Mouse (Mus musculus) layer of hippocampus, adult 11-12 months (tissue): ENCODE data around the gene Thsd7b.

Experiments
- DNase-seq: peaks from one replicate; pipeline ENCODE4 v3.0.0; 2022; ENCODE audit warnings: low spot score

Gene Thsd7b

DNA sequence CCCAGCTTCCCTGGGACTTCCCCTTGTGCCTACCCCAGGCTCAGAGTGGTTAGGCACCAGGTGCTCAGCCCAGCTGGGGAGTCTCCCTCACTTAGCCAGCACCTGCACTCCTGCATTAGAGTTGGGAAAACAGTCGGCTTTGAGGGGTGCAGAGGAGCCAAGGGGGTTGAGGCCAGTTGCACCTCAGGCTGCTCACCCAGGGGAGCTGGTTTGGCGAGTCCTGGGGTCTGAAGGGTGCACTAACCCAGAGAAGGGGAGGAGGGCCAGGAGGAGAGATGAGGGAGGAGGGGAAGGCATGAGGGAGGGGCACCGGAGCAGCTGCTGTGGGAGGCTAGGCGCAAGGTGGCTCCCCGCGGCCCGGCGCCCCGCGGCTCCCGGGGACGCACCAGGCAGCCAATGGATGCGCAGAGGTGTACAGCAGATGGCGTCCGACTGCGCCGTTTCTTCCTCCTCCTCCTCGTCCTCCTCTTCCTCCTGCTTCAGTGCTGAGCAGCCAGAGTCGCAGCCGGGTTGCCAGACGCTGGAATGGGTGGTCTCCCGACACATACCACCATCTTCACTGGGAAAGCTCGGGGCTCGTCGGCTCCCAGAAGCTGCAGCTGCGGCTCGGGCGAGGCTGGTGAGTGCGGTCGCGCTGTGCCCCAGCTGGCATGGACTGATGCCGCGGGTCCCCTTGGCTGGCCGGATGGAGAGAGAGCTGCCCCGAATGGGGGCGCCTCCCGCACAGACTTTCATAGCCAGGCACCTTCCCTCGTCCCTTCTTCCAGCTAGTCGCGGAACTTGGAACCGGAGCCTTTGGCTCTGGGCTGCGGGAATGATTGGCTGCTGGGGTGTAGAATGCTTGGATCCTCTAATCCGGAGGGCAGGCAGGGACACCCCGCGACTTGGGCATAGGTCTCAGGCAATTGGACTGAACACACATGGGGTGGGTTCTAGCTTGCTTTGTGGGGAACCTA lies at the start of gene Thsd7b:
Gene Thsd7b (plus strand): TSS at position 321 of the 956 bp plus-strand sequence.
- DNase-seq = peak; percentile 43

GRCm38 (mm10) chr1:129244292-129244691 lies 28.8 kb upstream of the Thsd7b start:
- DNase-seq = peak; percentile 51

DNA sequence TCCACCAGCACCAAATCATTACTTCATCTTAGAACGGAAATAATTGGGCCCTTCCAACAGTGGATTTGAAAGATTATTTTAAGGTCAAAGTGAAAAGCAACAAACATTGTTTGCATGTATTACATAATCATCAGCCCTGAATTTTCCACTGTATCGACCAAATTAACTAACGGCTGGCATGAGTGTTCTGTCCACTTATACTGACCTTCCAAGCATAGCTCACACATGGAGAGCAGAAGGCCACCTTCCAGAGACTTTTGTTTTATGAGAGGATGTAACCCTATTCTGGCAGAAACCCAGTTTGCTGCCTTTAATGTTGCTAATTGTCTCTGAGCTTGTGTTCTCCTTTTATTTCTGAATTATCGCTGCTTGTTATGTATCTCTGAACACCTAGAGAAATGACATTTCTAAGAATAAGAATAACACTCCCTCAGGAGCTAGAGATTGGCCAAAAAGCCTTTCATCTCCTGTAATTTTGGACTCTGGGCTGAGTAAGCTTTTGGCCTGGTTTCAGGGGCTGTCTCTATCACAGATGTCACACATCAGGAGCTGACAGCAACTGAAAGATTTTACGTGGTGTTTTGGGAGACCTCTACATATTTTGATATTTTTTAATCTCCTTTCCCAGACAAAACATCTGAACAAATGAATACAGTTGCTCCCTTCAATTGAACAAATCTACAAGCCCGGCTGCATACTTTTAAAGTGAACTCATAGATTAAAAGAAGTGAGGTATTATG lies 22.2 kb upstream of the Thsd7b start:
- no peak for DNase-seq

DNA sequence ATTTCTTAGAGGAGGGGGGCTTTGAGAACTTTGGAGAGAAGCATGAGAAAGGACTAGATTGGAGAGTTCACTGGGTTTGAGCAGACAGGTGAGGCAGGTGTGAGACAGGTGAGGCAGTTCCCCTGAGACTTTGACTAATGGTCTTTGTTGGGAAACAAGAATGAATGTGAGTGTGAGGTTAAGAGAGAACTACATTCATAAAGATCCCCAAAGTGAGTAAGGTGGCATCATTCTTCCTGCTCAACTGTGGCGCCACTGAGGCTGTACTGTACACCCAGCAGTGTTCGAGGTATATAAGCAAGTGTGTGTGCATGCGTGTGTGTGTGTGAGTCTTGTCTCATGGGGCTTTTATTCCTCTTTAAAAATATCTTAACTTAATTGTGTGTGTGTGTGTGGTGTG lies 6.4 kb upstream of the Thsd7b start:
- no peak for DNase-seq

- DNase-seq = no peak
Measured at GRCm38 (mm10) chr1:129304173-129304572, 31.1 kb downstream of the Thsd7b start.

- DNase-seq = no peak
Measured at GRCm38 (mm10) chr1:129324388-129324787, 51.3 kb downstream of the Thsd7b start.

GRCm38 (mm10) chr1:129324798-129325197 lies 51.7 kb downstream of the Thsd7b start:
- DNase-seq = no peak

DNA sequence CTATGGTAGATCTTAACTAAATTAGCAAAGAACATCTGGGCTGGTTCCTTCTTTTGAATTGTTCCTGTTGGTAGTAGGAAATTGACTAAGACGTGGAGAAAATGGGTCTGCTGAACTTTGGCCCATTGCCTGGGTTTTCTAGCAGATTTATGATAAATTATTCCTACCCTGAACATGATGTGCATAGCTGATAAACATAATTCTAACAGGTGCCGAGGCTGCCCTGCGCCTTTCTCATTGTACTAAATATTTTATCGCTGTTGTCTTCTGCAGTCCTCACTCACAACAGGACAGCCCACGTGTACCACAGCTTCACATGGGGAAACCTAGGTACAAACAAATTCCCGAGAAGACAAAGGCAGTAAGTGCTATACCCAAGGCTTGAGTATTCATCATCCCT lies 83.5 kb downstream of the Thsd7b start:
- DNase-seq = no peak

DNA sequence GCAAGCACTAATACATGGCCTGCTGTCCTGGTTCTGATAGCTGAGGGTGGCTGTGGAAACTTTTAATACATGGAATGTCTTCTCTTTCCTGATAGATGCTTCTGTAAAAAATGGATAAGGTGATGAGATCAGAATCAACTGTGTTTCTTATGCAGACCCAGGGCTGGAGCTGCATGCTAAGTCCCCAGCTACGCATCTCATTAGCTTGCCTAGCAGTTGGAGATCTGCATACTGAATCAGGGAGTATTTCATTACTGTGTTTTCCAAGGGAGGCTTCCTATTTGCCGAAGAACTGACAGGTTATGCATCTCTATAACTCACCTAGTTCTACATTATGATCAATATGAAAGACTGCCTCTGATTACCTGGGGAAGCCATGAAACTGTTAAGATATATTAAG lies 84.3 kb downstream of the Thsd7b start:
- no peak for DNase-seq

DNA sequence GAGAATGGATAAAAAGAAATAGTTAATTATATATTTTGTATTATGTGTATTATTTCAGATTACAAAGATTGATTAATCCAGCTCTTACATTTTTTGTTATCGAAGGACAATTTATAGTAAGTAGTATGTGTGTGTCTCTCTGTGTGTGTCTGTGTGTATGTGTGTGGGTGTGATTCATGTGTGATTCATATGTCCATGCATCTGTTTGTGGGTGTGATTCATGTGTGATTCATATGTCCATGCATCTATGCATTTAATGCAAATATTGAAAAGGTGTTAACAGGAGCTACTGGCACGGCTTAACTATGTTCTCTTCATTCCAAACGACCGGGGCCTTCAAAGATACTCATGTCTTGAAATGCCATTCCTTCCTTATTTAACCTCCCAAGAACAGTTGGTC lies 90.3 kb downstream of the Thsd7b start:
- DNase-seq = no peak

DNA sequence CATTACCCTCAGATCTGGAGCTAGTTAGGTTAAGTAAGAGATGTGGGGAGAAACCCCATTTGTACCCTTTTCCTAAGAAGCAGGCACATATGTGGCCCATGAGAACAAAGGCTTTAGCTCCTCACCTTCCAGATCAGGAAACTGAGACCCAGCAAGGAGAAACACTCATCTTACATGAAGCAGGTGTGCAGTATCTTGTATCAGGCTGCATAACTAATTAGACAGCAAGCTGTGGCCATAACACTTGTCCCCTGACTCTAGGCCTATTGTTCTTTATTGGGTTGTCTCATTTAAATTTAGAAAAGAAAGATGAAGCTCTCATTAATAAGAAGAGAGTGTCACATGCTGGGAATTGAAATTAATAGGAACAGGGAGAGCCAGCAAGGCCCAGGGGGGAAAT lies 91.7 kb downstream of the Thsd7b start:
- DNase-seq = no peak

DNA sequence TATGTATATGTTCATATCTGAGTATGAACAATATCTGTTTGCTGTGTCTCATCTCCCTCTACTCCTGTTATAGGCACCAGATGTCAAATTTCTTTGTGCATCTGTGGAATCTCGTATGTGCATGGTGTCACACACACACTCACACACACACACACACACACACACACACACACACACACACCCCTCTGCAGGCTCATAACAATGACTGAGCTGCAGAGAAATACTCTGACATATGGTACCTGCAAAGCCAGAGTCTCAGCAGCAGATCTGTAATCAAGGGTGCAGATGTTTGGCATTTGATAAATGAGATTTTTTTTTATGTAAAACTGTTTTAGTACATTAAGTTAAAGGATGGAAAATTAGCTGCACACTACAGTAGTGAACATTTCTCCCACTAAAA lies 92.5 kb downstream of the Thsd7b start:
- DNase-seq = no peak

DNA sequence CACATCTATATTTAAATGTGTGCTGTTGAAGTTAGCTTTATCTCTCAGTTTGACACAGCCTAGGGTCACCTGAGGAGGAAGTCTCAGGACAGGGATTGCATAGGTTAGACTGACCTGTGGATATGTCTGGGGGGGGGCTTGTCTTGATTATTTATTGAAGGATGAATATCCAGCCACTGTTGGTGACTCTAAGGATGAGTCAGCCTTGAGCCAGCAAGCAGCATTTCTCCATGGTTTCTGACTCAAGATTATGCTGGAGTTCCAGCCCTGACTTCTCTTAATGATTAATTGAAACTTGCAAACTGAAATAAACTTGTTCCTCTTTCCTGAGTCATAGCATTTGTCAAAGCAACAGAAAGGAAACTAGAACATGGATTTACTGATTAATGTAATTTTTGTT lies 113.4 kb downstream of the Thsd7b start:
- DNase-seq = no peak

DNA sequence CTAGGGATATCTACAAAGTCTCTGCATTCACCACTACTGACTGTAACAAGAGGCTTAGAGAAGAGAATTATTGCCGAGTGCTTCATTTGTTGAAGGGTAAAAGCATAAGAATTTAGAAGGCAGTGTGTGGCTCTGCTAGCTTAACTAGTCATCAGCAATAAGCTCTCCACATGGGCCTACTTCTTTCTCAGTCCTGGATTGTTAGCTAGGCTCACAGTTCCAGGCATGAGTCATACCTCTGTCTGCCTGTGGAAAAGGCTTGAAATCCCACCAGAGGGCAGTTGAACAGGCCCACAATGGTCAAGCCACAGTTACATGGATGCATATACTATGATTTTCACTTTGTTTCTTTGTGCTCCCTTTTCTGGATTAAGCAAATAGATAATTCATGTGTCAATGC lies 138.5 kb downstream of the Thsd7b start:
- DNase-seq = no peak

GRCm38 (mm10) chr1:129421581-129421980 lies 148.5 kb downstream of the Thsd7b start:
- DNase-seq = no peak

- no peak for DNase-seq
Measured at GRCm38 (mm10) chr1:129464414-129464813, 191.3 kb downstream of the Thsd7b start.

- DNase-seq = no peak
Measured at GRCm38 (mm10) chr1:129473504-129473903, 200.4 kb downstream of the Thsd7b start.

DNA sequence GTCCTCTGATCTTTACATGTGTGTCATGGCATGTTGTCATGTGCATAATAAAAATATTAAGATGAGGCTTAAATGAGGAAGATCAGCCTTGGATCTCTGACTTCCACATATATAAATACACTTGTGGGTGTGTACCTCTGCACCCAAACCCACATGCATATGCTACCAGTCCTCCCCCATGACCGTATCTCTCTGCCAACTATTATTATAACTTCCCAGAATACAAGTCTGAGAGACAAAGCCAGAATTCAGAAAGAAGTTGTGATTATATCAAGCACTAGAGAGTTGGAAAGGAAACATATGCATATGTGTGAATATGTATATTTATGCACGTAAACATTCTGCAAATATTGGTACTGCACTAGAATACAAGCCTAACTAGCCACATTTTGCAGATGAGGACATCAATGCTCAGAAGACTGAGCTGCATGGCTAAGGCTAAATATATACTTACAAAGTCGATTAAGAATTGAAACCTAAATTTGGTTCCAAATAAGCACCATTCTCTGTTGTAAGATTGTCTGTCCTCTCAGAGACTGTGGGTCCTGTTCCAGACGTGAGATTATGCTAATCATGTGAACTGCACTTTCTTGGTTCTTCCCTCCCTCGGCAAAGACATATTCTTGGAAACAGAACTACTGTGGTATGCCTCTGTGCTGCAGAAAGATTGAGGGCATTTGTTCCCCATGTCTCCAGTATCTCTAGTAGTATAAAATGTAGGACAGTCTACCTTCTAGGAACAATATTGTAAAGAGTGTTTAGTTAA lies 211.3 kb downstream of the Thsd7b start:
- no peak for DNase-seq

DNA sequence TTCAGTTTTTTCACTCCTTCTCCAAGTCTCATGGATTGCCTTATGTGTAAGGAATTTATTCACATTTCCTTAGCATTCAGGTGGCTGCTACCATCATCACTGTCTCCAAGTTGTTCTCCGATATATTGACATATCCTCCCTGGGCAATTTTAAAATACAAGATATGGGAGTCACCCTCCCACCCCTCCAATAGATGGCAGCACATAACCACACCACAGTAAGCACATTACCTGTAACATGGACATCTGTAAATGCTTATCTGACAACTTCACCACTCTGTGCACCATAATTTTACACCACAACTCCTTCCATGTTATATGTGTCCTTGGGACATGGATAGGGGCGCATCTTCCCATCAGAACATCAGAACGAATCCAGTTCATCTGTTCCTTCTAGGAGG lies 218.0 kb downstream of the Thsd7b start:
- no peak for DNase-seq

DNA sequence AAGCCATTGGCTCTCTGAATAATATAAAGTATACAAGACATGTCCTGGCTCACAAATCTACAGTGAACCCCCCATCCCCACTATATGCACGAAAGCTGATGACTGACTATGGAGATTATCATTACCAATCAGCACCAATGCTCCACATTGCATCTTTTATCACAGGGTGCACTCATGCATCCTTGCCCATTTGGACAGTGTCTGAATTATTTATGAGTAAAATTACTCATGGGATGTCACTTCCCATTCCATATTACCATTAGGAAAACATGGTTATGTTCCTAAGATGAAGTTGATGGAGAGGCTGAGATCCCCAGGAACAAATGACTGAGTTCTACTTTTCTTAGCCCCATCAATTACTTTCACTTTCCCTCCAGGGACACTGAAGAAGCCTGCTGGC lies 220.8 kb downstream of the Thsd7b start:
- DNase-seq = no peak

DNA sequence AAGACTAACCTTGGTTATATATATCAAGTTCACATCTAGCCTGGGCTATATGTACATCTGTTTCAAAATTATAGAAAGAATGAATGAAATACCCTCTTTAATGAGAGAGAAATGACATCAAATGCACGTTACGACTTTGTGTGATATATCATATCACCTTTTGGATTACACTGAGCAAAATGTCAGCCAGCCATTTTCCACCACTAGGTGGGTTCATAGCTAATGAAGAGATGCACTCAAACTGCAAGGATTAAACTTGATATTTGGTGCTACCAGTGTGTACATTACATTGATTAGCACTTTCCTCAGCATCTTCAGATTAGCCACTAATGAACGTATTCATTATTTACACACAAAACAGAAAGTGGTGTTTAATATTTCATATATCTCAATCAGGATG lies 228.6 kb downstream of the Thsd7b start:
- DNase-seq = no peak

- no peak for DNase-seq
Measured at GRCm38 (mm10) chr1:129516379-129516778, 243.3 kb downstream of the Thsd7b start.
